Mouse (Mus musculus): ENCODE data around the gene Cab39l.

- TF ChIP-seq CTCF (conservative IDR thresholded peaks at IDR 0.05; ENCODE audit: low read length) (no peak), POU5F1 (IDR thresholded peaks at IDR 0.05; ENCODE audit: borderline replicate concordance, low read length) (no peak)
Measured at GRCm38 (mm10) chr14:59546162-59546880, 105.5 kb downstream of the Cab39l start.

Data from E14TG2a.4 (cell line).